Comparison of ENCODE assay signal across 12 mouse cellular contexts in the genomic region with DNA sequence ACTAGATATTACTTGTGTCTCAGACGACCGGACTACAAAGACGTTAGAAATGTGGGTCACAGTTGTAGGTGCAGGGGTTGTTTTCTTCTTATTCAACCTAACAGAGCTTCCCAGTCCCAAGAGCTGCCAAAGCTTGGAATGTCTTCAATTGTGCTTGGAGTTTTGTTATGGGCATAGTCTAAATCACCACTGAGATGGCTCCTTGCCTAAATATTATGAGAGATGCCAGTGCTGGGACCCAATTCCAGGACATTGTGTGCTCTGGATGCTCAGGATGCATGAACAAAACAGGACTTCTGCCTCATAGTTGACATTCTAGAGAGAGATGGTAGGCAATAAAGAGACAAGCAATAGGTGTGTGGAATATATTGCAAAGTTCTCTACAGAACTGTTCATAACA.
"Had no signal": no experiment of that assay in that cellular context is flagged by ENCODE, and none has a peak within 500 bp of the region (broad histone marks: within the 10 kb centered on the region; RNA-seq: fewer than 3 reads in every experiment).

No protein-coding gene starts in this region.

- DNase-seq: gastrocnemius, postnatal 10 days; gastrocnemius, postnatal 25 days; heart, adult 18-20 months; heart, postnatal 10 days; heart, postnatal 4 days; kidney, adult 18-20 months; kidney, adult 9 months; kidney, postnatal 14 days; kidney, postnatal 36 days; layer of hippocampus, adult 9-11 months; layer of hippocampus, postnatal 36 days; lung, adult 18-20 months had no signal
